Mouse (Mus musculus) right cerebral cortex, postnatal 36 days (tissue): ENCODE data around the gene Dab1.

ENCODE experiments used
- DNase-seq, 2 experiments: peaks; one replicate each; pipeline ENCODE4 v3.0.0; 2022; ENCODE audit warnings: low spot score in 2 of 2, mixed read lengths in 1 of 2

The Dab1 gene

GRCm38 (mm10) chr4:104369091-104369490 is 749.9 kb downstream of the Dab1 start:
- no peak for DNase-seq

GRCm38 (mm10) chr4:104371136-104371535 is 752.0 kb downstream of the Dab1 start:
- DNase-seq: no peak

GRCm38 (mm10) chr4:104374191-104374590 is 755.0 kb downstream of the Dab1 start:
- no peak for DNase-seq

- DNase-seq: no peak
Observed at GRCm38 (mm10) chr4:104384704-104385103, 765.5 kb downstream of the Dab1 start.

- DNase-seq: no peak
Observed at GRCm38 (mm10) chr4:104385272-104385671, 766.1 kb downstream of the Dab1 start.

GRCm38 (mm10) chr4:104395515-104395914 is 776.4 kb downstream of the Dab1 start:
- no peak for DNase-seq

GRCm38 (mm10) chr4:104396095-104396494 is 776.9 kb downstream of the Dab1 start:
- DNase-seq: no peak

- no peak for DNase-seq
Observed at GRCm38 (mm10) chr4:104399106-104399730, 780.1 kb downstream of the Dab1 start.

- no peak for DNase-seq
Observed at GRCm38 (mm10) chr4:104404099-104404498, 784.9 kb downstream of the Dab1 start.

- DNase-seq: no peak
Observed at GRCm38 (mm10) chr4:104410922-104411321, 791.8 kb downstream of the Dab1 start.

- DNase-seq: no peak
Observed at GRCm38 (mm10) chr4:104415482-104415881, 796.3 kb downstream of the Dab1 start.

- no peak for DNase-seq
Observed at GRCm38 (mm10) chr4:104418354-104418753, 799.2 kb downstream of the Dab1 start.

- DNase-seq: peak in 1 of 2 experiments; percentile 34
Observed at GRCm38 (mm10) chr4:104420983-104421680, 802.0 kb downstream of the Dab1 start.

- DNase-seq: no peak
Observed at GRCm38 (mm10) chr4:104429127-104429526, 810.0 kb downstream of the Dab1 start.

GRCm38 (mm10) chr4:104431231-104431855 is 812.2 kb downstream of the Dab1 start:
- no peak for DNase-seq

GRCm38 (mm10) chr4:104432150-104432549 is 813.0 kb downstream of the Dab1 start:
- DNase-seq: no peak

GRCm38 (mm10) chr4:104435736-104436135 is 816.6 kb downstream of the Dab1 start:
- DNase-seq: no peak

- DNase-seq: no peak
Observed at GRCm38 (mm10) chr4:104436411-104436810, 817.3 kb downstream of the Dab1 start.

GRCm38 (mm10) chr4:104438730-104439129 is 819.6 kb downstream of the Dab1 start:
- no peak for DNase-seq

- no peak for DNase-seq
Observed at GRCm38 (mm10) chr4:104439641-104440040, 820.5 kb downstream of the Dab1 start.

- DNase-seq: no peak
Observed at GRCm38 (mm10) chr4:104442925-104443747, 824.0 kb downstream of the Dab1 start.

- DNase-seq: no peak
Observed at GRCm38 (mm10) chr4:104443775-104444174, 824.6 kb downstream of the Dab1 start.
